Mouse (Mus musculus) forebrain, embryonic 13.5 days (tissue): ENCODE measurements at regions not wholly inside any gene's neighbourhood (a gene's known extent, or its start where the extent isn't known, plus 50 kb on each side); places are given as distances from the start of the nearest gene placed in this dataset.

ENCODE experiments used
- ATAC-seq: fragments of 200-750 bp; cut with Nextera tagmentation; 2 replicates; pipeline ENCODE4 v1.8.0; 2017
- H3K27ac ChIP-seq: fragments of 300-500 bp; sonication (generic); 2 replicates; pipeline ENCODE4 v1.5.1; 2015; ENCODE audit warnings: inconsistent platforms, mild to moderate bottlenecking, moderate library complexity
- H3K27me3 ChIP-seq: fragments of 300-500 bp; sonication (generic); 2 replicates; pipeline ENCODE4 v1.6.1; 2015; ENCODE audit warnings: mild to moderate bottlenecking, inconsistent platforms
- H3K36me3 ChIP-seq: fragments of 300-500 bp; sonication (generic); 2 replicates; pipeline ENCODE4 v1.6.1; 2015; ENCODE audit warnings: mild to moderate bottlenecking, inconsistent platforms; ENCODE audit not compliant: poor library complexity, severe bottlenecking
- H3K4me1 ChIP-seq: fragments of 300-500 bp; sonication (generic); 2 replicates; pipeline ENCODE4 v1.6.1; 2015; ENCODE audit warnings: inconsistent platforms
- H3K4me2 ChIP-seq: fragments of 300-500 bp; sonication (generic); 2 replicates; pipeline ENCODE4 v1.6.1; 2015; ENCODE audit warnings: inconsistent platforms, mild to moderate bottlenecking, moderate library complexity
- H3K4me3 ChIP-seq: fragments of 300-500 bp; sonication (generic); 2 replicates; pipeline ENCODE4 v1.5.1; 2015; ENCODE audit warnings: mild to moderate bottlenecking, inconsistent platforms
- H3K9ac ChIP-seq: fragments of 300-500 bp; sonication (generic); 2 replicates; pipeline ENCODE4 v1.6.1; 2015; ENCODE audit warnings: mild to moderate bottlenecking, inconsistent platforms
- H3K9me3 ChIP-seq: fragments of 300-500 bp; sonication (generic); replicated peaks from 2 replicates; pipeline ENCODE4 v1.6.1; 2016; ENCODE audit warnings: inconsistent platforms
- WGBS: fragments of 180-500 bp; shearing (Covaris S2); methylation state at CpG from one replicate; pipeline ENCODE4 v1.1.7; 2015; 5-methylcytosine and 5-hydroxymethylcytosine counted together

- ATAC-seq = no peak
- Histone ChIP-seq H3K4me3 (no peak overlapping the region), H3K9ac (no peak overlapping the region), H3K4me2 (no peak overlapping the region), H3K27me3 (no peaks in the 10 kb centered on the region), H3K9me3 (no peaks in the 10 kb centered on the region), H3K27ac (no peak overlapping the region), H3K4me1 (no peaks in the 10 kb centered on the region), H3K36me3 (no peaks in the 10 kb centered on the region)
- 79% methylated on average over 7 of the region's 7 CpGs for WGBS
These were observed 51.3 kb upstream of the Serbp1 start for GRCm38 (mm10) chr6:67186537-67187274.

DNA sequence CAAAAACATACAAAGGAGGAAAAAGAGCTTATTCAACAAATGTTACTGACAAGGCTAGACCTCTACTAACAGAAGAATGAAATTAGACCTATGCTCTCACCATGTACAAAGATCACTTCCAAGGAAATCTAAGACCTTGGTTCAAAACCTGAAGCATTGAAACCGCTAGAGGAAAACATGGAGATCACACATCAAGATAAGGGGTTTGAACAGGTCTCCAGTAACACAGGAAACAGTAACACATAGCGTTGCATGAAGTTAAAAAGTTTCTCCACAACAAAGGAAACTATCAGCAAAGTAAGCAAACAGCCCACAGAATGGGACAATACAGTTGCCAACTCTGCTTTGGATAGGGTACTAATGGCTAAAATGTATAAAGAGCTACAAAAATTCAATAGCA, 53.3 kb upstream of the Serbp1 start:
- no peaks in the 10 kb centered on the region for H3K27me3 ChIP-seq
- no peaks in the 10 kb centered on the region for H3K9me3 ChIP-seq
- 86% methylated on average over 2 of the region's 2 CpGs for WGBS
- no peak for ATAC-seq
- H3K4me2 ChIP-seq = no peak overlapping the region
- no peaks in the 10 kb centered on the region for H3K36me3 ChIP-seq
- no peaks in the 10 kb centered on the region for H3K4me1 ChIP-seq
- no peak overlapping the region for H3K27ac ChIP-seq
- H3K9ac ChIP-seq = no peak overlapping the region
- H3K4me3 ChIP-seq = no peak overlapping the region

- Histone ChIP-seq H3K36me3 (no peaks in the 10 kb centered on the region), H3K9ac (no peak overlapping the region), H3K27ac (no peak overlapping the region), H3K27me3 (no peaks in the 10 kb centered on the region), H3K9me3 (no peaks in the 10 kb centered on the region), H3K4me2 (no peak overlapping the region), H3K4me1 (no peaks in the 10 kb centered on the region), H3K4me3 (no peak overlapping the region)
- no peak for ATAC-seq
- WGBS = 86% methylated on average over 15 of the region's 15 CpGs
These were observed 54.3 kb upstream of the Serbp1 start for GRCm38 (mm10) chr6:67183481-67184215.

- no peak for ATAC-seq
- Histone ChIP-seq H3K36me3 (no peaks in the 10 kb centered on the region), H3K4me3 (no peak overlapping the region), H3K4me1 (no peaks in the 10 kb centered on the region), H3K4me2 (no peak overlapping the region), H3K27me3 (no peaks in the 10 kb centered on the region), H3K9ac (no peak overlapping the region), H3K9me3 (no peaks in the 10 kb centered on the region), H3K27ac (no peak overlapping the region)
- WGBS = 93% methylated on average over 2 of the region's 2 CpGs
These were observed 55.5 kb upstream of the Serbp1 start for GRCm38 (mm10) chr6:67182453-67182852.

DNA sequence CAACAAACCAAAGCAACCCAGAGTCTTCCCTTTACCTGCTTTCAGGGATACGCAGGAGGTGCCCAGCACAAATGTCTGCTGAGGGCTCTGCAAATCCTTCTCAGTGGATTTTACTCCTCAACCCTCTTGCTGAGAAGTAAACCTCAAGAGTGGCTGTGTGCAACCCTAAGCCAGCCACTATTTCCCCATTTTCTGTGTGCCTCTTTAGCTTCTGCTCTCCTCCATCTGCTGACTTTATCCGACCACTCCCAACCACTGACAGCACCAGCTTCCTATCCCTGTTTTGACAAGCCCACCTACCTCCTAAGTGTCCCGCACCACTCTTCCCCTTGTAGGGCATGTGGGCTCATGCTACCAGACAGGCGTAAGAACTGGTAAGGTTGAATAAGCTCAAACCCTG, 56.5 kb upstream of the Serbp1 start:
- H3K9ac ChIP-seq = no peak overlapping the region
- WGBS = 94% methylated on average over 4 of the region's 4 CpGs
- no peaks in the 10 kb centered on the region for H3K9me3 ChIP-seq

DNA sequence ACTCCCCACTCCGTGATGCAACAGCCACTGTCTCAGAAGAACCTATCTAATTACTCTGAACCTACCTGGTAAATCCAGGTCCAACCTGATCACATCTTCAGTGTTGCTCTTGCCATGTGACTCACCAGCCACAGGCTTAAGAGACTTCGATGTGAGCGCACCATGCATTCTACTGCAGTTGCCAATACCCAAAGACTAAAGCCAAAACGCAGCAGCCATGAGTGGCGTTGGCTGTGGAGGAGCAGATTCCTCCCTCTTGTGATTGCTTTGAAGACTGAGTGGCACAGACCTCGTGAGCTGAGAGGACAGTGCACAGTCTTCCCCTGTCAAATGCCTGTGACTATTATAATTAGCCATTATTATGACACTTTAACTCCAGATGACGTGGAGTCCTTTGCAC, 58.6 kb upstream of the Serbp1 start:
- ATAC-seq = no peak
- Histone ChIP-seq H3K27me3 (no peaks in the 10 kb centered on the region), H3K9me3 (no peaks in the 10 kb centered on the region), H3K4me3 (no peak overlapping the region), H3K4me2 (no peak overlapping the region), H3K36me3 (no peaks in the 10 kb centered on the region), H3K27ac (no peak overlapping the region), H3K9ac (no peak overlapping the region), H3K4me1 (no peaks in the 10 kb centered on the region)
- 78% methylated on average over 7 of the region's 7 CpGs for WGBS

More for the DNA sequence above, 56.5 kb upstream of the Serbp1 start:
- Histone ChIP-seq H3K4me3 (no peak overlapping the region), H3K27ac (no peak overlapping the region), H3K4me1 (no peaks in the 10 kb centered on the region), H3K36me3 (no peaks in the 10 kb centered on the region), H3K4me2 (no peak overlapping the region), H3K27me3 (no peaks in the 10 kb centered on the region)
- ATAC-seq = no peak

GRCm38 (mm10) chr6:67178531-67178930, 59.4 kb upstream of the Serbp1 start:
- Histone ChIP-seq H3K4me3 (no peak overlapping the region), H3K9me3 (no peaks in the 10 kb centered on the region), H3K27ac (no peak overlapping the region), H3K27me3 (no peaks in the 10 kb centered on the region), H3K36me3 (no peaks in the 10 kb centered on the region), H3K4me2 (no peak overlapping the region), H3K9ac (no peak overlapping the region), H3K4me1 (no peaks in the 10 kb centered on the region)
- 88% methylated on average over 4 of the region's 4 CpGs for WGBS
- no peak for ATAC-seq

GRCm38 (mm10) chr6:67178101-67178500, 59.9 kb upstream of the Serbp1 start:
- H3K36me3 ChIP-seq = no peaks in the 10 kb centered on the region
- H3K4me2 ChIP-seq = no peak overlapping the region
- H3K27me3 ChIP-seq = no peaks in the 10 kb centered on the region
- no peaks in the 10 kb centered on the region for H3K9me3 ChIP-seq
- H3K4me1 ChIP-seq = no peaks in the 10 kb centered on the region
- H3K4me3 ChIP-seq = no peak overlapping the region
- WGBS = 35% methylated on average over 1 of the region's 1 CpGs
- 0 out of 2 replicates have a peak, but pooled peaks have one; percentile 36 for ATAC-seq
- H3K9ac ChIP-seq = no peak overlapping the region
- no peak overlapping the region for H3K27ac ChIP-seq

DNA sequence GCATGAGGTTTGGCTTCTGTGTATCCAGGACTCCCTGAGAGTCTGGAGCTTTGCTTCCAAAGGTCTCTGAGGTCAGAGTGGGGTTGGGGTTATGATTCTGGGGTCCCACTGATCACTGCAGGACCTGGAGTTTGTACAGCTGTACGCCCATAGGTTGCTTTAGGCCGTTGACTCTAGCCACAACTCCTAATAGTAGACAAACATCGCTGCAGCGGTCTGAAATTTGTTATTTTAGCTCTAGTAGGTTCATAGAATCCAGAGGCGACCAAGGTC, 67.4 kb upstream of the Serbp1 start:
- no peak overlapping the region for H3K4me3 ChIP-seq
- no peak overlapping the region for H3K27ac ChIP-seq
- no peaks in the 10 kb centered on the region for H3K9me3 ChIP-seq
- H3K4me1 ChIP-seq = no peaks in the 10 kb centered on the region
- H3K9ac ChIP-seq = no peak overlapping the region
- H3K36me3 ChIP-seq = no peaks in the 10 kb centered on the region
- no peak for ATAC-seq
- H3K27me3 ChIP-seq = no peaks in the 10 kb centered on the region
- H3K4me2 ChIP-seq = no peak overlapping the region
- WGBS = 88% methylated on average over 5 of the region's 5 CpGs

- H3K27ac ChIP-seq = no peak overlapping the region
- H3K4me2 ChIP-seq = no peak overlapping the region
- H3K36me3 ChIP-seq = no peaks in the 10 kb centered on the region
- no peaks in the 10 kb centered on the region for H3K27me3 ChIP-seq
- H3K4me1 ChIP-seq = no peaks in the 10 kb centered on the region
- no peak overlapping the region for H3K9ac ChIP-seq
- WGBS = 49% methylated on average over 13 of the region's 13 CpGs
- H3K9me3 ChIP-seq = no peaks in the 10 kb centered on the region
- peak; percentile 68 for ATAC-seq
- H3K4me3 ChIP-seq = no peak overlapping the region
These were observed 67.9 kb upstream of the Serbp1 start for GRCm38 (mm10) chr6:67169873-67170673.

DNA sequence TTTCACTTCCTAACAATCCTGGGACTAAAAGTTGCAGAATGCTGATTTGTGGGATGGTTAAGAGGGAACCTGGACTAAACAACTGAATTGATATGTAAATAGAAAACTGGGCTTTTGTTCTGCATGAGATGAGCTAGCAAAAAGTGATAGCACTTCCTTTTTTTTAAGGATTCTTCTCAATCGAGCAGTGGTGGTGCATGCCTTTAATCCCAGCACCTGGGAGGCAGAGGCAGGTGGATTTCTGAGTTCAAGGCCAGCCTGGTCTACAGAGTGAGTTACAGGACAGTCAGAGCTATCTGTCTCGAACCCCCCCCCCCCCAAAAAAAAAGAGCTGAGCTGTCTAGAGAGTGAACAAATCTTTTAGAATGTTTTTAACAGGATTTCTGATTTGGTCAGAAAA, 69.2 kb upstream of the Serbp1 start:
- no peak overlapping the region for H3K27ac ChIP-seq
- ATAC-seq = peak; percentile 25
- no peaks in the 10 kb centered on the region for H3K9me3 ChIP-seq
- H3K27me3 ChIP-seq = no peaks in the 10 kb centered on the region
- peak overlapping the region; percentile 44 for H3K4me3 ChIP-seq
- H3K9ac ChIP-seq = peak overlapping the region; percentile 62
- no peaks in the 10 kb centered on the region for H3K36me3 ChIP-seq
- no peaks in the 10 kb centered on the region for H3K4me1 ChIP-seq
- peak overlapping the region; percentile 59 for H3K4me2 ChIP-seq
- 35% methylated on average over 2 of the region's 2 CpGs for WGBS

DNA sequence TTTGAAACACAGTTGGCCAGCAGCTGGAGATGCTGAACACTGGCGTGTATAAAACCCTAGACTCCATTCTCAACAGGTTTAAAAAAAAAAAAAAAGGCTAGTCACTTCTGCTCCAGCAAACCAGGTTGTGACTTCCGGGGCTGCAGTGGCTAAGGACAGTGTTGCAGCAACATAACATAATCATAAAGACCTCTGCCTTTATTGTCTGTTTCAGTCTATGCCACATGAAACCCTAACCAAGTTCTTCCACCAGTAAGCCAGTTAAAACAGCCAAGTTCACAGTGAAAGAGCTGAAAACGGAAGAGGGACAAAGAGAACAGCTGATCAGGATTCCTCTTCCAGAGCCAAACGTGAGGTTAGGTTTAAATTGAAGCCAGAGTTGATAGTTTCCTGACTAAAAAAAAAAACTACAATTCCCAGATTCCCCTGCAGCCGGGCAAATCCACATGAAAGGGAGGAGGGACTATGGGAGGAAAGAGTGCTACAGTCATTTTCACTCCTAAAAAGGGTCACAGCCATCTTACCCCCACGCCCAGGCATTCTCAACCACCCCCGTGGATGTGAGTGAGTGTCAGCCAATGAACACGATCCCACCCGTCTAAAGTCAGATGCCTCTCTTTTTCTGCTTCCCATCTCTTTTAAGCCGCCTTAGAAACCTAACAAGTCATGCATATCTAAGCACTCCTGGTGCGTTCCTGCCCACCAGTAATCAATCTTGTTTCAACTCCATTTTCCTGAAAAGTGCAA, 69.8 kb upstream of the Serbp1 start:
- Histone ChIP-seq H3K9ac (peak overlapping the region; percentile 62), H3K4me2 (peak overlapping the region; percentile 59), H3K27ac (no peak overlapping the region), H3K4me3 (peak overlapping the region; percentile 44), H3K9me3 (no peaks in the 10 kb centered on the region), H3K27me3 (no peaks in the 10 kb centered on the region), H3K36me3 (no peaks in the 10 kb centered on the region), H3K4me1 (no peaks in the 10 kb centered on the region)
- 15% methylated on average over 11 of the region's 11 CpGs for WGBS
- peak; percentile 88 for ATAC-seq
